Mouse (Mus musculus) hindbrain, embryonic 13.5 days (tissue): ENCODE measurements around the gene Gtf3c3. TPM values are rescaled to one million over a fixed set of nuclear protein-coding genes. Genes with fewer than 3 reads are reported as not detected.

Experiments used
- ATAC-seq: fragments of 200-750 bp; cut with Nextera tagmentation; 2 replicates; pipeline ENCODE4 v1.8.0; 2017; ENCODE audit warnings: moderate TSS enrichment; ENCODE audit not compliant: low FRiP score
- H3K27ac ChIP-seq: fragments of 300-500 bp; sonication (generic); 2 replicates; pipeline ENCODE4 v1.5.1; 2015; ENCODE audit warnings: inconsistent platforms, mild to moderate bottlenecking, moderate library complexity
- H3K27me3 ChIP-seq: fragments of 300-500 bp; sonication (generic); 2 replicates; pipeline ENCODE4 v1.6.1; 2015; ENCODE audit warnings: mild to moderate bottlenecking, inconsistent platforms
- H3K36me3 ChIP-seq: fragments of 300-500 bp; sonication (generic); 2 replicates; pipeline ENCODE4 v1.6.1; 2015; ENCODE audit warnings: mild to moderate bottlenecking, inconsistent platforms
- H3K4me1 ChIP-seq: fragments of 300-500 bp; sonication (generic); replicated peaks from 2 replicates; pipeline ENCODE4 v1.6.1; 2015; ENCODE audit warnings: inconsistent platforms
- H3K4me2 ChIP-seq: fragments of 300-500 bp; sonication (generic); 2 replicates; pipeline ENCODE4 v1.6.1; 2015; ENCODE audit warnings: inconsistent platforms, mild to moderate bottlenecking, moderate library complexity
- H3K4me3 ChIP-seq: fragments of 300-500 bp; sonication (generic); 2 replicates; pipeline ENCODE4 v1.5.1; 2015; ENCODE audit warnings: mild to moderate bottlenecking, inconsistent platforms
- H3K9ac ChIP-seq: fragments of 300-500 bp; sonication (generic); 2 replicates; pipeline ENCODE4 v1.6.1; 2015; ENCODE audit warnings: mild to moderate bottlenecking, inconsistent platforms
- H3K9me3 ChIP-seq: fragments of 300-500 bp; sonication (generic); 2 replicates; pipeline ENCODE4 v1.6.1; 2016; ENCODE audit warnings: inconsistent platforms
- WGBS: fragments of 180-500 bp; shearing (Covaris S2); methylation state at CpG from one replicate; pipeline ENCODE4 v1.1.7; 2015; 5-methylcytosine and 5-hydroxymethylcytosine counted together
- polyA plus RNA-seq: library from polyadenylated mRNA; unstranded; fragments of >200 nt; fragmentation: Nextera tagmentation; extraction: Ambion mirVana; gene quantifications from 2 replicates; pipeline ENCODE4 v1.2.1, GENCODE M21; 2015

Gtf3c3 gene
- polyA plus RNA-seq: 22.6 and 23.1 TPM in 2 replicates

DNA sequence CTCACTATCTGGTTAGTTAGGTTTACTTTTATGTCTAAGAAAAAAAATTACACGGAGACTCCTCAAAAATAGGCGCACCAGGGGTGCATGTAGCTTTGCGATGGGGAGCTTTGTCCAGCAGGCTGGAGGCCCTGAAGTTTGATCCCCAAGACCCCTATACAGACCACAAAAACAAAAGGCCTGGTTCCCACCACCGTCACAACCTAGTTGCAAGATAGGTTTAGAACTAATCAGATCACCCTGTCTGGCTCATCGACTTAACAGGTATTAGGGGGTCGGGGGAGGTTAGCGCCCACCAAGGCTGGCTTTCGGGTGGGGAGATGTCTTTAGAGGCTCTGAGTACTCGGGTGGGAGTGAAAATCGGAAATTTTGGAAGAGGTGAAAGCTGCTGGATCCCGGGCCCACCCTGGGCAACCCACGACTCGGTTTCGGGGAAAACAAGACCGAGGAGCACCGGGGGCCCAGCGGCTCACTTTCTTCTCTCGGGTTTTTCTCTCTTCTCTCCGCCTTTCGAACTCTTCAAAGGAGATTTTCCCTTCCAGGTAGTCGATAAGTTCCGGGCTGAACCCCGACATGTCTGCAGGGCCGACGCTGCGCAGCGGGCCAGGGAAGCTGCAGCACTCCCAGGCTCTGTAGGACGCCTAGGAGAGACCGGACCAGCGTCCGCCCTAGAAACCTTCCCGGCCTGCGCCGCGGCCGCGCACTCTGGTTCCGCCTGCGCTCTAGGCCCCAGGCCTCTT is at the start of gene Gtf3c3:
Gtf3c3 (minus strand) TSS at position 632 of the 740 bp plus-strand sequence.
- H3K4me2 ChIP-seq: peak within 1 kb of the TSS; percentile 80
- H3K27ac ChIP-seq: peak within 1 kb of the TSS; percentile 58; the same call in 1 of the 2 replicates
- 4% methylated on average over 39 of the region's 39 CpGs for WGBS
- H3K27me3 ChIP-seq: no peaks in the 10 kb centered on the region
- peaks cover 22% of the 10 kb centered on the region for H3K4me1 ChIP-seq
- peak within 1 kb of the TSS; percentile 74 for H3K4me3 ChIP-seq
- H3K9ac ChIP-seq: peak within 1 kb of the TSS; percentile 85
- H3K36me3 ChIP-seq: peaks cover 6% of the 10 kb centered on the region
- peak; percentile 99 for ATAC-seq
- H3K9me3 ChIP-seq: no peaks in the 10 kb centered on the region

DNA sequence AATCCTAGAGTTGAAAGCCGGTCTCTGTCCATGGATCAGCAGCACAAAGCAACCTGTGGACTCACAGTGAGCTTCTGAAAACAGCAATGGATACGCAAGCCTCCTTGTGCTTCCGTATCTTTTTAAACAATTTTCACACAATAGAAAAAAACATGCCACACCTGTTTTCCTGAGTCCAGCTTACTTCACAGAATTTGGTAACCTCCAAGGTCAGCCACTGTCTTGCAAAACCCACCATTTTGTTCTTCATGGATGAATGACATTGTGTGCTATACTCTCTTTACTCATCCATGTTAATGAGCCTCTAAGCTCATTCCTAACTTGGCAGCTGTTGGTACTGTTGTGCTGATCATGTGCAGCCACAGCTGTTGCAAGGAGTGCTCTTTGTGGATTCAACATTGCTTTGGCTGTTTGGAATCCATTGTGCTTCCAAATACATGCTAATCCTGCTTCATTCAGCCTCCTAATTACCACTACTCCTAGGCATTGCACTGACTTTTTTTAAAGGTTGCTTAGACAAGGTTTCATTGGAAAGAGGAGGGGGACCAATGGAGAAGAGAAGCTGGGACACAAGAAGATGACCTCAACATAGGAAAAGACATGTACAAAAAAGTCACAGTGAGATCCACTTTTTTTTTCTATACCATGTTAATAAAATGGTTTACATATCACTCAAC is 46.1 kb upstream of the Gtf3c3 start:
- 89% methylated on average over 3 of the region's 3 CpGs for WGBS
- H3K27me3 ChIP-seq: no peaks in the 10 kb centered on the region

DNA sequence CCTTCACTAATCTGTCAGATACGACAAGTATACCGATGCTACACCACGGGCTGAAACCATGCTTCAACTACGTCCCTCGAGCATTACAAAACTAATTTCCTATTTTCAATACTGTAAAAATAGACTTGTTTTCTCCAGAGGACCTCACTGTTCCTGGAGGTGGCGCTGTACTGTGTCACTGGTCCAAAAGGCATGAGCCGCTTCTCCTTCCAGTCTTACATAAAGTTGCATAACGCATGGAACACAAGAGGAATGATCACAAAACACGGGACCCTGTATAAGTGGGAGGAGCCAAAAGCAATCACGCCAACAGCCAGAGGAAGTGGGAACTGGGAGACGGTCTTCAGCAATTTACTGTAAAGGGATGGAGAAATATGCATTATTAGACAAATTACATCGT is 41.7 kb upstream of the Gtf3c3 start:
- Histone ChIP-seq H3K4me1 (no peaks in the 10 kb centered on the region), H3K4me3 (no peak overlapping the region), H3K36me3 (peaks cover 50% of the 10 kb centered on the region), H3K4me2 (no peak overlapping the region), H3K9ac (no peak overlapping the region), H3K9me3 (no peaks in the 10 kb centered on the region), H3K27ac (no peak overlapping the region), H3K27me3 (no peaks in the 10 kb centered on the region)
- WGBS: 96% methylated on average over 12 of the region's 12 CpGs
- ATAC-seq: no peak

More for the DNA sequence above, 46.1 kb upstream of the Gtf3c3 start:
- ATAC-seq: no peak
- H3K36me3 ChIP-seq: peaks cover 60% of the 10 kb centered on the region
- no peaks in the 10 kb centered on the region for H3K9me3 ChIP-seq
- no peak overlapping the region for H3K4me3 ChIP-seq
- no peak overlapping the region for H3K27ac ChIP-seq
- no peak overlapping the region for H3K4me2 ChIP-seq
- H3K9ac ChIP-seq: no peak overlapping the region
- no peaks in the 10 kb centered on the region for H3K4me1 ChIP-seq

DNA sequence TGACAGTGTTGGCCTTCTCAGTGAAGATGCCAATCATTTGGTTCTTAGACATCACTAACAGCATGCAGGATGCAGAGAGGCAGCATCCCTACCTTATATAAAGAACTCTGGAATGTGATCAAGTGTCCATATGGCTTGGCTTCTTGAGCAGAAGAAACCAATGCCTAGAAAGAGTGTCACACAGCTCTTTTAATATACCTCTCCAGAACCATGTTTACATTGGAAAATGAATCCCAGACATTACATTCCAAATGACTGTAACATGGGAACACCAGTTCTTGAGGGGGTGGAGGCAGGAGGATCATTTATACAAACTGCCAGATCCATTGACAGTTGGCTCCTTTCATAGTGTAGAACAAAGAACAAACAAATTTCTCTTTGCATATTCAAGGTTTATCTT is 29.9 kb upstream of the Gtf3c3 start:
- no peak overlapping the region for H3K4me3 ChIP-seq
- ATAC-seq: no peak
- H3K36me3 ChIP-seq: peaks cover 5% of the 10 kb centered on the region; the same call in 1 of the 2 replicates
- H3K9me3 ChIP-seq: no peaks in the 10 kb centered on the region
- H3K4me1 ChIP-seq: no peaks in the 10 kb centered on the region
- no peaks in the 10 kb centered on the region for H3K27me3 ChIP-seq
- no peak overlapping the region for H3K9ac ChIP-seq
- no peak overlapping the region for H3K27ac ChIP-seq
- H3K4me2 ChIP-seq: no peak overlapping the region

DNA sequence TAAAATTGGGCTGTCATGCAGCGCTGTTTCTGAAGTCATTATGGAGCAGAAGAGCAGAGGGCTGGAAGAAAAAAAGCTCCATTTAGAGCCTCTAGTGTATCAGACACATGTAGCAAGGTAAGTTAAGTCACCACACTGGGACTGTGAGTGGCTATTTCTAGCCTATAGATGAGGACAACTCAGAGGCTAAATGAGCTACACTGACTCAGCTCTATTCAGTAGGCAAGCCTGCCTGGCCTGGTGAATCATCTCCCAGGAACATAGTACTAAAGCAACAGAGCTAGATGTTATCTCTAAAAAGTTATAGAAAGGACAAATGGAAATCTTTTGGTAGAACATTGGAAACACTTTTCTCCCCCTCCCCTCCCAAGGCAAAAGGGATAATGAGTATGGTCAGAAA is 28.6 kb upstream of the Gtf3c3 start:
- Histone ChIP-seq H3K4me3 (no peak overlapping the region), H3K9ac (no peak overlapping the region), H3K27me3 (no peaks in the 10 kb centered on the region), H3K4me2 (no peak overlapping the region), H3K9me3 (no peaks in the 10 kb centered on the region), H3K36me3 (peaks cover 5% of the 10 kb centered on the region; the same call in 1 of the 2 replicates), H3K4me1 (no peaks in the 10 kb centered on the region), H3K27ac (no peak overlapping the region)
- 90% methylated on average over 1 of the region's 1 CpGs for WGBS
- no peak for ATAC-seq

DNA sequence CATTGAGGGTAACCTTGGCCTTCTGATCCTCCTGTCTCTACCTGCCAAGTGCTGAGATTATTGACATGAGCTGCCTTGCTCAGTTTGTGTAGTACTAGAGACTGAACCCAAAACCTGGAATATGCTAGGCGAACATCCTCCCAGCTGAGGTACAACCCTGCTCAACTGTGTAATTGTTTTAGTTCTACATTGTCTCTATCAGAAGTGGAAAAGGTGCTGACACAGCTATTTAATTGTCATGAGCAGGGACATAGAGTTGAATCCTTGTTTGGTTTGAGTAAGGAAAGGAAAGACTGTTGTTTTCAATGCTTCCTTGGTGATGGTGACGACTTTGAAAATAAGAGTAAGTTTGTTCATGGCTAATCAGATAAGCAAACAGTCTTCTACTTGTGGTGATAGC is 13.3 kb upstream of the Gtf3c3 start:
- Histone ChIP-seq H3K4me1 (no peaks in the 10 kb centered on the region), H3K9ac (no peak overlapping the region), H3K27me3 (no peaks in the 10 kb centered on the region), H3K4me2 (no peak overlapping the region), H3K9me3 (no peaks in the 10 kb centered on the region), H3K36me3 (no peaks in the 10 kb centered on the region), H3K27ac (no peak overlapping the region), H3K4me3 (no peak overlapping the region)
- WGBS: 94% methylated on average over 2 of the region's 2 CpGs
- no peak for ATAC-seq

DNA sequence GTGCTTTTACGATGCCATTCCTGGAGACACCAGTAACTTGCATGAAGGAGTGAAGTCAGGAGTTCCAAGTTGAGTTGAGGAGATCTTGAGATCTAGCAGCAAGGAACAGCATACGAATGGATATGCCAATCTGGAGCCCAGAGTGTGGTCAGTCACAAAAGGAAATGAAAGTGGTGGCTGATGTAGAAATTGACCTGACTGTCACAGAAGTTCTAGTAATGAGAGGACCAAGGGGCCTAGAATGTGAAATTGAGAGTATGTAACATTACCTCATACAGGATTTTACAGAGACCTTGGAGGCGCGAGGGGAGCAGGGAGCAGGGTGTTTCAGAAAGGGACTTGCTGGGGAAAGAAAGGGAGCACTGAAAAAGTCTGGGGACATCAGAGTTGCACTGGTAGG is 10.1 kb upstream of the Gtf3c3 start:
- no peaks in the 10 kb centered on the region for H3K4me1 ChIP-seq
- H3K27ac ChIP-seq: no peak overlapping the region
- no peak overlapping the region for H3K9ac ChIP-seq
- no peak for ATAC-seq
- H3K36me3 ChIP-seq: no peaks in the 10 kb centered on the region
- H3K9me3 ChIP-seq: no peaks in the 10 kb centered on the region
- H3K27me3 ChIP-seq: 0 out of 2 replicates have a peak, but pooled peaks cover 7% of the 10 kb centered on the region
- WGBS: 90% methylated on average over 4 of the region's 4 CpGs
- H3K4me3 ChIP-seq: no peak overlapping the region
- no peak overlapping the region for H3K4me2 ChIP-seq

DNA sequence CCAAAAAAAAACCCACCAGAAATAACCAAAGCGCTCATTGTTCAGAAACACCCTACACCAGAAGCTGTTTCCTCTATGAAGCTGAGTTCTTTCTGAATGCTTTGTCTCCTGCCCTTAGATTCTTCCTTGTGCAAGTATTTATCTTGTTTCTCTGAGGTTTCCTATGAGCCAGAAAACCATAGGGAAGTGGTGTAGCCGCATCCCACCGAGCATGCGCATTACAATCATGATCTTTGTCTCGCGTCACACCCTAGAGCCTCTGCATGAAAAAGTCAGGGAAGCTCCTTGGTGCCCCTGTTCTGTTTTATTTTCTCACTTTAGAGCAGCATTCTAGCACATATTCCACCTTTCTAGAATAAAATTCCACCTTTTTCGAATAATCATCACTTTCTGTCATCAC is 4.9 kb upstream of the Gtf3c3 start:
- Histone ChIP-seq H3K4me1 (peaks cover 2% of the 10 kb centered on the region; the same call in 1 of the 2 replicates), H3K36me3 (no peaks in the 10 kb centered on the region), H3K4me2 (no peak overlapping the region), H3K4me3 (no peak overlapping the region), H3K27me3 (0 out of 2 replicates have a peak, but pooled peaks cover 7% of the 10 kb centered on the region), H3K27ac (no peak overlapping the region), H3K9ac (no peak overlapping the region), H3K9me3 (no peaks in the 10 kb centered on the region)
- 50% methylated on average over 7 of the region's 7 CpGs for WGBS
- ATAC-seq: no peak

DNA sequence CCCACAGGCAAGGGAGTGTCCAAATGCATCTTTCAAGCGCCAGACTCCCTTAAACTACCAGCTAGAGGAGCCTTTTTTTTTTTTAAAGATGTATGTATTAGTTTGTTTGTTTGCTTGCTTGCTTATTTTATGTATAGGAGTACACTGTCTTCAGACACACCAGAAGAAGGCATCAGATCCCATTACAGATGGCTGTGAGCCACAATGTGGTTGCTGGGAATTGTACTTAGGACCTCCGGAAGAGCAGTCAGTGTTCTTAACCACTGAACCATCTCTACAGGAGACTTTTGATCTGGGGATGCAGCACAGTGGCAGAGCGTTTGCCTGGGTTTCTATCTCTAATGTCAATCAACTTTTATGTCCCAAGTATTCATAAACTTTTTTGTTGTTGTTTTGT is 307 bp upstream of the Gtf3c3 start:
- H3K36me3 ChIP-seq: 0 out of 2 replicates have a peak, but pooled peaks cover 3% of the 10 kb centered on the region
- peak overlapping the region; percentile 80 for H3K4me2 ChIP-seq
- no peaks in the 10 kb centered on the region for H3K27me3 ChIP-seq
- WGBS: 45% methylated on average over 3 of the region's 3 CpGs
- H3K9ac ChIP-seq: peak overlapping the region; percentile 85
- H3K9me3 ChIP-seq: no peaks in the 10 kb centered on the region
- no peak overlapping the region for H3K27ac ChIP-seq
- H3K4me1 ChIP-seq: peaks cover 22% of the 10 kb centered on the region
- ATAC-seq: peak; percentile 53
- H3K4me3 ChIP-seq: peak overlapping the region; percentile 74

DNA sequence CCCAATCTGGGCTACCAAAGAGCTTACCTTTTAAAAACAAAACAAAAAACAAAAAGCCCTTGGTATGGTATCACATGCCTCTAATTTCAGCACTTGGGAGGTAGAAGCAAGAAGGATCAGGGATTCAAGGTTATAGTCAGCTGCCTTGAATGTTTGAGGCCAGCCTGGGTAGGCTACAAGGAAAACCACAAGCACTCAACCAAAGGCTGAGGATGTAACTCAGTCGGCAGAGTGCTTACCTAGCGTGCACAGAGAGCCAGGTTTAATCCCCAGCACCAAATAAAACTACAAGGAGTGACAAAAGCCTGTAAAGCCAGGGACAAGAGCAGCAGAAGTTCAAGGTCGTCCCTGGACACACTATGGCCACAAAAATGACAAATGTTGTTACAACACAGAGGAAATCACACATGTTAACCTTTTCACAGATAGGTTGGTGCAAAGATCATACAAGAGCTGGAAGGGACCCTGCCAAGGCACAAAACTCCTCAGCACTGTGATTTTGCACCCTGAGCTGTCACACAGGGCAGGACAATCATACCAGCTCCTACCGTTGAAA is 16.5 kb downstream of the Gtf3c3 start:
- Histone ChIP-seq H3K27ac (no peak overlapping the region), H3K36me3 (peaks cover 80% of the 10 kb centered on the region), H3K4me2 (no peak overlapping the region), H3K9ac (no peak overlapping the region), H3K4me3 (no peak overlapping the region), H3K4me1 (no peaks in the 10 kb centered on the region), H3K9me3 (no peaks in the 10 kb centered on the region), H3K27me3 (no peaks in the 10 kb centered on the region)
- ATAC-seq: no peak
- 94% methylated on average over 4 of the region's 4 CpGs for WGBS

DNA sequence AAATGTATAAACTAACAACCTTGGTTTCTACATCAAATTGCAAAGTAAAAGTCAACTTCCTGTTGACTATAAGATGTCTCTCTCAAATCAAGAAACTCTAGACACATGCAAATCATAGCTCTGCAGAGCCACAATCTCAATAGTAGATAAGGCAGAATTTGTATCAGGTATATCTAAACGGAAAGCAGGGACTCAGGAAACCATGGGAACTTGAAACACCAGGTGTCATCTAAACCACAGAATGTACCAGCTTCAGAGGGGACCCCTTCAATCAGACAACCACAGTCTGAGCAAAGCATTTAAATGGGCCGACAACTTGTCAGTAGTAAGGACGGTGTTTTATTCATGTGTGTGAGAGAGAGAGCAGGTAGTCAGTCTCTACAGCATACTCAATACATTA is 17.1 kb downstream of the Gtf3c3 start:
- no peak overlapping the region for H3K4me3 ChIP-seq
- 94% methylated on average over 3 of the region's 3 CpGs for WGBS
- no peaks in the 10 kb centered on the region for H3K9me3 ChIP-seq
- no peak overlapping the region for H3K9ac ChIP-seq
- peaks cover 77% of the 10 kb centered on the region for H3K36me3 ChIP-seq
- H3K27ac ChIP-seq: no peak overlapping the region
- ATAC-seq: no peak
- H3K4me1 ChIP-seq: no peaks in the 10 kb centered on the region
- H3K4me2 ChIP-seq: no peak overlapping the region
- H3K27me3 ChIP-seq: no peaks in the 10 kb centered on the region

DNA sequence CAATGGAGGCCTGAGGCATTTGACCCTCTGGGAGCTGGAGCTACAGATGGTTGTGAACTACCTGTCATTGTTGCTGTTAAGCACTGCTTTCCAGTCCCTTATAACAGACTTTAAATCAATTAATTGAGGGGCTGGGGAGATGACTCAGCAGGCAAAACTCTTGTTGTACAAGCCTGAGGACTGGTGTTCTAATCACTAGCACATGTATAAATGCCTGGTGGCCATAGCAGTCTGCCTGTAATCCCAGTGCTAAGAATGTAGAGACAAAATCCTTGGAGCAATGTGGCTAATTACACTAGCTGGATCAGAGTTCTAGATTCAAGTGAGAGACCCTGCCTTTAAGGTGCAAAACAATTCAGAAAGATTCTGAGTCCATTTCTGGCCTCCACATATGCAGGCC is 36.0 kb downstream of the Gtf3c3 start:
- Histone ChIP-seq H3K27ac (no peak overlapping the region), H3K36me3 (peaks cover 61% of the 10 kb centered on the region), H3K4me2 (no peak overlapping the region), H3K4me1 (no peaks in the 10 kb centered on the region), H3K9ac (no peak overlapping the region), H3K27me3 (no peaks in the 10 kb centered on the region), H3K9me3 (no peaks in the 10 kb centered on the region), H3K4me3 (no peak overlapping the region)
- ATAC-seq: no peak
